Mouse (Mus musculus) kidney, postnatal 36 days (tissue): ENCODE results near the gene Snupn.
A peak's percentile ranks its signal among the peaks of the same experiment; 100 is the strongest.
"Not testable (repeated sequence)": the region's sequence is repeated elsewhere in the genome, so short reads cannot be mapped to it uniquely, and the experiment has no call there.

Experiments used
- DNase-seq, 2 experiments: peaks; one replicate each; pipeline ENCODE4 v3.0.0; 2021 to 2022; ENCODE audit warnings: mixed read lengths in 2 of 2

The Snupn gene

GRCm38 (mm10) chr9:56950414-56951400 lies at the start of gene Snupn:
Snupn (plus strand) TSS chr9:56950878.
- DNase-seq: peak; percentile 98 to 99

GRCm38 (mm10) chr9:56901187-56901586 lies 49.5 kb upstream of the Snupn start:
- no peak for DNase-seq

GRCm38 (mm10) chr9:56903662-56904061 lies 47.0 kb upstream of the Snupn start:
- no peak for DNase-seq

- no peak for DNase-seq
These were observed 43.1 kb upstream of the Snupn start for GRCm38 (mm10) chr9:56907549-56907948.

- not testable (repeated sequence) for DNase-seq
These were observed 40.7 kb upstream of the Snupn start for GRCm38 (mm10) chr9:56909991-56910390.

GRCm38 (mm10) chr9:56911017-56911416 lies 39.7 kb upstream of the Snupn start:
- DNase-seq: no peak

- DNase-seq: no peak
These were observed 36.7 kb upstream of the Snupn start for GRCm38 (mm10) chr9:56913991-56914390.

- DNase-seq: no peak
These were observed 35.6 kb upstream of the Snupn start for GRCm38 (mm10) chr9:56915116-56915515.

- peak; percentile 29 to 40 for DNase-seq
These were observed 34.8 kb upstream of the Snupn start for GRCm38 (mm10) chr9:56915695-56916410.

- no peak for DNase-seq
These were observed 33.5 kb upstream of the Snupn start for GRCm38 (mm10) chr9:56917131-56917530.

GRCm38 (mm10) chr9:56918466-56918865 lies 32.2 kb upstream of the Snupn start:
- no peak for DNase-seq

- no peak for DNase-seq
These were observed 27.9 kb upstream of the Snupn start for GRCm38 (mm10) chr9:56922746-56923145.

GRCm38 (mm10) chr9:56923841-56924650 lies 26.6 kb upstream of the Snupn start:
- DNase-seq: no peak

- peak; percentile 90 to 92 for DNase-seq
These were observed 26.0 kb upstream of the Snupn start for GRCm38 (mm10) chr9:56924651-56925027.

GRCm38 (mm10) chr9:56925291-56926024 lies 25.2 kb upstream of the Snupn start:
- DNase-seq: no peak

GRCm38 (mm10) chr9:56926025-56926360 lies 24.7 kb upstream of the Snupn start:
- no peak for DNase-seq

GRCm38 (mm10) chr9:56926387-56926786 lies 24.3 kb upstream of the Snupn start:
- DNase-seq: no peak

GRCm38 (mm10) chr9:56927191-56928012 lies 23.3 kb upstream of the Snupn start:
- peak; percentile 67 to 71 for DNase-seq

- peak; percentile 97 to 98 for DNase-seq
These were observed 22.5 kb upstream of the Snupn start, which contains the start of gene Snx33 for GRCm38 (mm10) chr9:56928041-56928811. Snx33 (minus strand) TSS chr9:56928371.

GRCm38 (mm10) chr9:56929496-56929895 lies 21.2 kb upstream of the Snupn start:
- DNase-seq: no peak
